Mouse (Mus musculus) limb, embryonic 15.5 days (tissue): ENCODE data around the gene Ptprn. TPM values are rescaled to one million over a fixed set of nuclear protein-coding genes. Genes with fewer than 3 reads are reported as not detected.

Experiments used
- ATAC-seq: fragments of 200-750 bp; cut with Nextera tagmentation; 2 replicates; pipeline ENCODE4 v1.8.0; 2017; ENCODE audit warnings: low read depth, moderate TSS enrichment; ENCODE audit not compliant: insufficient number of reproducible peaks, low FRiP score, low TSS enrichment
- H3K27ac ChIP-seq: fragments of 300-500 bp; sonication (generic); 2 replicates; pipeline ENCODE4 v1.5.1; 2015; ENCODE audit warnings: moderate library complexity, mild to moderate bottlenecking, inconsistent platforms
- H3K27me3 ChIP-seq: fragments of 300-500 bp; sonication (generic); 2 replicates; pipeline ENCODE4 v1.6.1; 2015; ENCODE audit warnings: inconsistent platforms
- H3K36me3 ChIP-seq: fragments of 300-500 bp; sonication (generic); 2 replicates; pipeline ENCODE4 v1.6.1; 2015; ENCODE audit warnings: inconsistent platforms
- H3K4me1 ChIP-seq: fragments of 300-500 bp; sonication (generic); 2 replicates; pipeline ENCODE4 v1.6.1; 2015; ENCODE audit warnings: inconsistent platforms
- H3K4me2 ChIP-seq: fragments of 300-500 bp; sonication (generic); 2 replicates; pipeline ENCODE4 v1.6.1; 2015; ENCODE audit warnings: mild to moderate bottlenecking, inconsistent platforms
- H3K4me3 ChIP-seq: fragments of 300-500 bp; sonication (generic); 2 replicates; pipeline ENCODE4 v1.5.1; 2015; ENCODE audit warnings: mild to moderate bottlenecking, inconsistent platforms
- H3K9ac ChIP-seq: fragments of 300-500 bp; sonication (generic); 2 replicates; pipeline ENCODE4 v1.6.1; 2015; ENCODE audit warnings: inconsistent platforms
- H3K9me3 ChIP-seq: fragments of 300-500 bp; sonication (generic); 2 replicates; pipeline ENCODE4 v1.6.1; 2016; ENCODE audit warnings: inconsistent platforms
- WGBS: fragments of 180-500 bp; shearing (Covaris S2); methylation state at CpG from one replicate; pipeline ENCODE4 v1.1.7; 2015; 5-methylcytosine and 5-hydroxymethylcytosine counted together
- polyA plus RNA-seq: library from polyadenylated mRNA; unstranded; fragments of >200 nt; fragmentation: Nextera tagmentation; extraction: Ambion mirVana; gene quantifications from 2 replicates; pipeline ENCODE4 v1.2.1, GENCODE M21; 2015

Ptprn gene
- polyA plus RNA-seq, 1 experiment from 2014 or later, result 0.12 TPM

DNA sequence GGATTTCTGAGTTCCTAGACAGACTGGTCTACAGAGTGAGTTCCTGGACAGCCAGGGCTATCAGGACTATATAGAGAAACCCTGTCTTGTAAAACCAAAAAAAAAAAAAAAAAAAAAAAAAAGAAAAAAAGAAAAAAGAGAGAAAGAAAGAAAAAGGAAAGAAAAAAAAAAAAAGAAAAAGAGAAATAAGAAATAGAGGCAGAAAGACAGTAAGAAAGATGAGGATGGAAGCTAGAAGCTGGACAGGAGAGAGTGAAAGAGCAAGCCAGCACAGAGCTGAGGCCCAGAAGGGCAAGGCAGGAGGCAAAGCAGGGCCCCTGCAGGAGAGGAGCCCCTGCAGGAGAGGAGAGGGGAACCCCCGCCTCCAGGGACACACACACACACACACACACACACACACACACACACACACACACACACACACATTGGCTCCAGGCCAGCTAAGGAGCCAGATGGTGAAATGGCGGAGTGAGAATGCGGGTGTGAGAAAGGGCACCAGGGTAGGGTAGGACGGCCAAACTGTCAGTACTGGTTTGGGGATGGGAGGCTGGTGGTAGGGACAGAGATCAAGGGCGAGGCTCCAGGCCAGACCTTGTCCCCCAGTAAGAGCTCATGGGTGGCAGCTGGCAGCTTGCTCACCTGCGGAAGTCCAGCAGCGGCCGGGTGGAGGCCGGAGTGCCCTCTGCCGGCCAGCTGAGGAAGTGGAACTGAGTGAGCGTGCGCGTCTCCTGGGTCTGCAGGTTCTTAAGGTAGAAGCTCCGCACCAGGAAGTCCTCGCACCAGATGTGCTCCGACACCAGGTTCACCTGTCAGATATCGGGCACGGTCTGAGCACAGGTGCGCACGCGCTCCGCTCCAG lies 13.0 kb downstream of the Ptprn start:
- 2% methylated on average over 21 of the region's 22 CpGs for WGBS
- no peak overlapping the region for H3K27ac ChIP-seq
- H3K9ac ChIP-seq, result no peak overlapping the region
- H3K4me2 ChIP-seq, result peak overlapping the region; percentile 49
- no peaks in the 10 kb centered on the region for H3K36me3 ChIP-seq
- peaks cover 9% of the 10 kb centered on the region; the same call in 1 of the 2 replicates for H3K27me3 ChIP-seq
- peak overlapping the region; percentile 26 for H3K4me3 ChIP-seq
- H3K4me1 ChIP-seq, result peaks cover 22% of the 10 kb centered on the region
- ATAC-seq, result no peak; the same call in 1 of the 2 replicates
- no peaks in the 10 kb centered on the region for H3K9me3 ChIP-seq

DNA sequence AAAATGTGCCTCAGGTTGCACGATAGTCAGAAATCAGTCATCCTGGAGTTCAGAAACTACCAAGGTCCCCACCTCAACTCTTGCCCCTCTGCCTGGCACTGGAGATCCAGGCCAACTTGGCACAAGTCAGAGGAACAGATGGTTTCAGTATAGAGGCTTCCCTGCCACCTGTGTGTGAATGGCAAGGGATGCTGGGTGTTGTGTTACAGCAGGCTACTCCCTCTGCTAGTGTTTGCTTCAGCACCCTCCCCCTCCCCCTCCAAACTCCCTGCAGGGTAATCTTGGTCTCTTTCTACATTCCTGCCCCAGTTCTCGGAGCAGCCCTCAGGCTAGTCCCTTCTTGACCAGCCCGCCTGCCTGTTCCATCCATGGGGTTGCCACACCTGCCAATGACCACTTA lies 13.8 kb downstream of the Ptprn start:
- no peak overlapping the region for H3K4me2 ChIP-seq
- H3K27ac ChIP-seq, result no peak overlapping the region
- no peak for ATAC-seq
- WGBS, result 45% methylated on average over 3 of the region's 3 CpGs
- no peaks in the 10 kb centered on the region for H3K36me3 ChIP-seq
- H3K27me3 ChIP-seq, result peaks cover 9% of the 10 kb centered on the region; the same call in 1 of the 2 replicates
- H3K4me3 ChIP-seq, result no peak overlapping the region
- no peaks in the 10 kb centered on the region for H3K9me3 ChIP-seq
- no peak overlapping the region for H3K9ac ChIP-seq
- H3K4me1 ChIP-seq, result peaks cover 22% of the 10 kb centered on the region

DNA sequence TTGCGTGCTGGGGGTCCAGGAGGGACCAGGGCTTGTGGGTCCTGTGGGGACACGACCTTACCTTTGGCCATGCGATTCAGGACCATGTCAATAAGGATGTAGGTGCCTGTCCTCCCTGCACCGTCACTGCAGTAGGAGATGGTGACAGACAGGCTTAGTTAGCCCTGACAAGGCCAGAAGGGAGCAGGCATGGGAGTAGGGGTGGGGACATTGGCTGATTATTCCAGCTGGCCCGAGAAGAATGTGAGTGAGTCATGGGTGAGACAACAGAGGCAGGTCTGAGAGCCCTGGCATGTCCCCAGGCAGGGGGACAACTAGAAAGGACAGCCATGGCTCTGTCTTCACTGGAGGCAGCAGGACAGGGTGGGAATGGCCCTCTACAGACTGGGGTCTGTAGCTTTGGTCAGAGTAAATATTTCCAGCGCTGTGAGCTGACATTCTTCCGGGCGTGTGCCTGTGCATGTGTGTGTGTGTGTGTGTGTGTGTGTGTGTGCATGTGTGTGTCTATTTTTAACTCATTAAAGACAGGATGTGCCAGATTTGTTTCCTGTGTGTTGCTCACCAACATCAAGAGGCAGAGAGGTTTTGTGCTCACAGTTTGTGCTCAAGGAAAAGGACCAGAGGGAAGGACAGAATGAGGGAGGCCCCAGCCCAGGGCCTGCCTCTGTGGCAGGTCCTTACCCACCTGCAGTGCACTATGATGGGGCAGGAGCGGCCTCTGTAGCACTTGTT lies 16.1 kb downstream of the Ptprn start:
- Histone ChIP-seq H3K4me3 (no peak overlapping the region), H3K9me3 (no peaks in the 10 kb centered on the region), H3K36me3 (peaks cover 14% of the 10 kb centered on the region), H3K9ac (no peak overlapping the region), H3K4me2 (no peak overlapping the region), H3K27ac (peak overlapping the region; percentile 50), H3K27me3 (peaks cover 9% of the 10 kb centered on the region; the same call in 1 of the 2 replicates), H3K4me1 (peaks cover 22% of the 10 kb centered on the region)
- ATAC-seq, result 0 out of 2 replicates have a peak, but pooled peaks have one; percentile 15
- WGBS, result 41% methylated on average over 9 of the region's 9 CpGs

DNA sequence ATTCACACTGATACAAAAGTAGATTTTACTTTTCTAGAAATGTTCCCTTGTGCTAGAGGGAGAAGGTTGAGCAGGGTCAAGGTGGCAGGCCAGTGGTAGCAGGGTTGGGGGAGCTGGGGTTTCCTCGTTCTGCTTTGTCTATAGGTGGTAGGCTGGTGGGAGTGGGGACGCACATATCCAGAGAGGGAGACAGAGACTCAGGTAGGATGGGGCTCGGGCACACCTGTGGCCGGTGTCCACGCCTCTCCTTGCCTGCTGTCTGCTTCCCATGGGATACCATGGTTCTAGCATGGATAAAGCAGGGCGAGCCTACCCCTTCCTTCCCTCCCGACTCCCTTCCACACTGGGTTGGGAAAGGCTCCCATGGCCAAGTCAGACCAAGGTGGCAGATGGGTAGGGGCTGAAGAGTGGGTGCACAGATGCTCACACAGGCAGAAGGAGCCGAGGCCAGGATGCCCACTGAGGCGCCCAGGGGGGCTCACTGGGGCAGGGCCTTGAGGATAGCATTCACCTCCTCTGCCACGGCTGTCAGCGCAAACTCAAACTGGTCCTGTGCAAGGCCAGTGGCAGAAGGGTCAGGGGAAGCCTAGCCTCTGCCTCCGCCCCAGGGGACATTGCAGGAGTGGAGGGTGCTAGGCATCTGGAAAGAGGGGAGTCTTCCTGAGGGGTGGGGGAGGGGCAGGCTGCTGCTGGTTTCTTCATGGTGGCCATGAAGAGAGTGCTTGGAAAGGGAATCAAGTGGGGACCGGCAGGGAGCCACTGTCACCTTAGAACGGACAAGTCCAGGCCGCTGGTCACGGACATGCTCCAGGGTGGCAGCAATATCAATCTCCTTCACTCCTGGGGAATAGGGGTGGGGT lies 17.0 kb downstream of the Ptprn start:
- WGBS, result 81% methylated on average over 16 of the region's 16 CpGs
- Histone ChIP-seq H3K36me3 (peaks cover 22% of the 10 kb centered on the region), H3K4me1 (peaks cover 22% of the 10 kb centered on the region), H3K4me3 (no peak overlapping the region), H3K27ac (peak overlapping the region; percentile 50; the same call in 1 of the 2 replicates), H3K27me3 (peaks cover 3% of the 10 kb centered on the region; the same call in 1 of the 2 replicates), H3K4me2 (no peak overlapping the region), H3K9me3 (no peaks in the 10 kb centered on the region), H3K9ac (no peak overlapping the region)
- no peak for ATAC-seq

DNA sequence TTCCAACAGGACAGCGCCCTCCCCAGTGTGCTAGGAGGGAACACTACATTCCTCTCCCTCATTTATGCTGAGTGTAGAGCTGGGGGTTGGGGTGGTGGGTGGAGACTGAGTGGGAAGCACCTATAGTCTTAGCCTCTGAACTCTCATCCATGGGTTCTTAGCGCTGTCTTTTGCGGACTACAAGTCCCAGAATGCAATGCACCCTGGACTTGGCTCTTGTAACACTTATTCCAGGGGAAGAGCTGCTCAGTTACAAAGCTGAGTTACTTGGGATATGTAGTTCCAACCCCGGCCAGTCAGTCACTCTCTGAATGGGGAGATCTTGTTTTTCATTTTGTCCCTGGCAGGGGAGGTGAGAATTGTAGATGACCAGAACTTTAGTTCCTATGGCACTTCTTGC lies 19.5 kb downstream of the Ptprn start:
- Histone ChIP-seq H3K36me3 (peaks cover 41% of the 10 kb centered on the region), H3K4me2 (no peak overlapping the region), H3K9ac (no peak overlapping the region), H3K27ac (no peak overlapping the region), H3K4me3 (no peak overlapping the region), H3K4me1 (peaks cover 15% of the 10 kb centered on the region; the same call in 1 of the 2 replicates), H3K27me3 (no peaks in the 10 kb centered on the region), H3K9me3 (no peaks in the 10 kb centered on the region)
- 27% methylated on average over 4 of the region's 4 CpGs for WGBS
- ATAC-seq, result no peak; the same call in 1 of the 2 replicates

DNA sequence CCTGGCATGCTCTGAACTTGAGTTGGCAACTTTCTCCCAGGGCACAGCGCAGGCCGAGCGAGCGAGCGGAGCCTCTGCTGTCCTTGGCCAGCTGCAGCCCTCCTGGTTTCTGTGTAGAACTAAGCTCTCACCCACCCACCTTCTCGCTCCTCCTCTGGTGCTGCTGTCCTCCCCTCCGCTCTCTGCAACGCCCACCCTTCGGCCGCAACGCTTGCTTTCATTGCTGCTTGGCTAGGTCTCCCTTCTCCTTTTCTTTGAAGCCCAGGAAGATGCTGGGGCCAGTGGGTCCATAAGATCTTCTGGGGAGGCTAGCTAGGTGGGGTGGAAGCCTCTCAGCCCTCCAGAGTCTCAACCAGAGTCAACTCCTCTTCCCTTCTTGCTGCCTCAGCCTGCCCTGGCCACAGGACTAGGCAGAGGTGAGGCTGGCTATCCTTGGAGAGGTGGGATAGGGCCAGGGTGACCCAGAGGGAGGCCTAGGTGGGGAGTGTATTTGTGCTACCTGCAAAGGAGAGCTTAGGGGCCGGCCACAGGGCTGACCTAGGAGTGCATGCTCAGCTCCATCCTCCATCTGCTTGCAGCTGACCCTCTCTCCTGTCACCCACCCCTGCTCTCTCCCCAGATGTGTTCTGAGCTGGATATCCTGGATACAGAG lies 20.0 kb downstream of the Ptprn start:
- peaks cover 15% of the 10 kb centered on the region; the same call in 1 of the 2 replicates for H3K4me1 ChIP-seq
- no peak overlapping the region for H3K4me2 ChIP-seq
- 89% methylated on average over 12 of the region's 12 CpGs for WGBS
- H3K27ac ChIP-seq, result no peak overlapping the region
- H3K36me3 ChIP-seq, result peaks cover 44% of the 10 kb centered on the region
- no peaks in the 10 kb centered on the region for H3K9me3 ChIP-seq
- no peak for ATAC-seq
- H3K9ac ChIP-seq, result no peak overlapping the region
- no peak overlapping the region for H3K4me3 ChIP-seq
- H3K27me3 ChIP-seq, result no peaks in the 10 kb centered on the region

DNA sequence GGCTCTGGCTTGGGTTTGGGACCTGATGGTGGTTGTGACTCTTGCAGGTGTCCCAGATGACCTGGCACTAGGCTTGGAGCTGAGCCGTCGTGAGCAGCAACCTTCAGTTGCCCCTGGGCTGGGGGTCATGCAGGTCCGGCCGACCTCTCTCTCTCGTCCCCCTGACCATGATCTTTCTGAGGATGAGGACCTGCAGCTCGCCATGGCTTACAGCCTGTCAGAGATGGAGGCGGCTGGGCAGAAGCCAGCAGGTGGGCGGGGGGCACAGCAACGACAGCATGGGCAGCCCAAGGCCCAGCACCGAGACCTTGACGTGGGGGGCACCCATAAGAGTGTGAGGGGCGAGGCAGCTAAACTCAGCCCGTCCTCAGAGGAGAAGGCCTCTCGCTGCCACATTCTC lies 20.9 kb downstream of the Ptprn start:
- ATAC-seq, result no peak
- Histone ChIP-seq H3K27ac (no peak overlapping the region), H3K27me3 (no peaks in the 10 kb centered on the region), H3K4me3 (no peak overlapping the region), H3K36me3 (peaks cover 47% of the 10 kb centered on the region), H3K4me2 (no peak overlapping the region), H3K9ac (no peak overlapping the region), H3K4me1 (peaks cover 13% of the 10 kb centered on the region; the same call in 1 of the 2 replicates), H3K9me3 (no peaks in the 10 kb centered on the region)
- WGBS, result 90% methylated on average over 14 of the region's 14 CpGs

DNA sequence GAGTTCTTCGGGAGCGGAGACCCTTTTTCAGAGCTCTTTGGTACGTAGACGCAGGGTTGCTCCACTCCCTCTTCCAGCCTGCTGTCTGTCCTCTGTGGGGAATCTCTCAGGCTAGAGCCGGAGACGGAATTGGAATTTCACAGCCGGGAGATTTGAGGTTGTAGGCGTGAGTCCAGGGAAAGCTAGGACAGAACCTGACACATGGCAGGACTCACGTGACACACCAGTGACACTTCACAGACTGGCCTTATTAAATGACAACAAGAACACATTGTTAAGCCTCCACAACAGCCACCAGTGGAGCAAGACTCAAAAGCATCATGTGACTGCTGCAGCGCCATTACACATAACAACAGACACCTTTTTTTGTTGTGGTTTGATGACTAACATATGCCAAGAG lies 24.7 kb downstream of the Ptprn start:
- Histone ChIP-seq H3K27me3 (no peaks in the 10 kb centered on the region), H3K27ac (no peak overlapping the region), H3K36me3 (peaks cover 47% of the 10 kb centered on the region), H3K4me2 (no peak overlapping the region), H3K9ac (no peak overlapping the region), H3K4me3 (no peak overlapping the region), H3K9me3 (no peaks in the 10 kb centered on the region), H3K4me1 (peaks cover 13% of the 10 kb centered on the region)
- WGBS, result 51% methylated on average over 10 of the region's 10 CpGs
- ATAC-seq, result no peak

DNA sequence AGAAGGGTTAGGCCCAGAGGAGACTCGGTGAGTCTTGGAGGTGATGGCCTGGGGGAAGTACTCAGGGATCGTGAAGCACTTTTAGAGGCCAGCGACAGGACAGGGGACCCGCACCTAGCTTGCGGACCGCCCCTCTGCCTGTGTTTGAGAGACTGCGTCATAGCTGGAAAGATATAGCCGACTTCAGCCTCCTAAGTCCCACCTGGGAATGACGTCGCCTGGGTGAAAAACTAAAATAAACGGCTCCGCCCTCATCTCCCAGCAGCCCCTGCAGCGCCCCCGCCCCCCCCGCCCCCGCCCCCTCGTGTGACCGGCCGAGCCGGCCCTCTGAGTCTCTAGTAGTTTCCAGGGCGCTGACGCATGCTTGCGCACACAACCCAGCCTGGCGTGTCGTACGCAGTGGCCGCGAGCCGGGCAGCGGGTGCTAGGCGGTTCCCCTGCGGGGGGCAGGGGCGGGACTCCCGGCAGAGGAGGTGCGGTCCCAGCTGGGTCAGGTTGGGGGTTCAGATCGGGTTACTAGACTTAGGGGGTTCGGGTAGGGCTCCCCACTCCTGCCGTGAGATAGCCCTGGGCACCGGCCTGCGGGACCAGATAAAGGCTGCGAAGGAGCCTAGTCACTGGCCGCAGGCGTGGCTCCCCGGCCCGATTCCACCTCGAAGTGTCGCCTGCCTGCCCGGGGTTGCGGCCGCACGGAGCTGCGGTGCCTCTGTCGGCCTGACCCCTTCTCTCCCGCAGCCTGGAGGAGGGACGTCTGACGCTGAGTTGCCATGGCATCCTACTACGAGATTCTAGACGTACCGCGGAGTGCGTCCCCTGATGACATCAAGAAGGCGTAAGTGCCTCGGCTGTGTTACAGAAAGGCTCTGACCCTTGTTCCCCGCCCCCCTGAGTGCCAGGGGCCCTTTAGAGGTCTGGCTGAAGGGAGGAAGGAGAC lies 27.9 kb downstream of the Ptprn start, which contains the start of gene Dnajb2:
Gene Dnajb2, plus strand, starts transcription at position 290 of the 934 bp plus-strand sequence.
- Histone ChIP-seq H3K36me3 (peaks cover 17% of the 10 kb centered on the region), H3K9ac (peak within 1 kb of the TSS; percentile 75), H3K27ac (peak within 1 kb of the TSS; percentile 88), H3K9me3 (no peaks in the 10 kb centered on the region), H3K4me3 (peak within 1 kb of the TSS; percentile 80), H3K27me3 (no peaks in the 10 kb centered on the region), H3K4me1 (peaks cover 13% of the 10 kb centered on the region), H3K4me2 (peak within 1 kb of the TSS; percentile 92)
- ATAC-seq, result peak; percentile 83
- WGBS, result under 1% methylated on average over 61 of the region's 64 CpGs

DNA sequence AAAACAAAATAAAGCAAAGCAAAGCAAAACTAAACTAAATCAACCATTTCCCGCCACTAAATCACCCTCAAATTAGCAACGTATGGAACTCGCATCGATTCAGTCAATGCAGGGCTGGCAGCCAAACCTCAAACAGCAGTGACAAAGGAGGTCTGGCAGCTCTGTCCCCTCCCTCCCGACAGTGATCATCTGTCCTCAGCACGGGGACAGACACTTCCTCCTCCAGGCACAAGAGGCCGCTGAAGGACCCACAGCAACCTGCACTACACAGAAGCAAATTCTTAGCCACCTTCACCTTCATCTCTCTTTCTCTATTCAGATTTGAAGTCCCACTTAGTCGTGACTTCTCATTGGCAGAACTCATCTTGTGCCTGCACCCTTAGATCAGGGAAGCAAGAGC lies 29.7 kb downstream of the Ptprn start:
- Histone ChIP-seq H3K27ac (no peak overlapping the region), H3K27me3 (no peaks in the 10 kb centered on the region), H3K36me3 (0 out of 2 replicates have a peak, but pooled peaks cover 4% of the 10 kb centered on the region), H3K9me3 (no peaks in the 10 kb centered on the region), H3K4me1 (peaks cover 13% of the 10 kb centered on the region), H3K9ac (no peak overlapping the region), H3K4me2 (0 out of 2 replicates have a peak overlapping the region, but pooled peaks have one; percentile 8), H3K4me3 (no peak overlapping the region)
- under 1% methylated on average over 8 of the region's 8 CpGs for WGBS
- ATAC-seq, result no peak
